Mouse (Mus musculus): ENCODE measurements around the gene Sema7a.

The Sema7a gene

DNA sequence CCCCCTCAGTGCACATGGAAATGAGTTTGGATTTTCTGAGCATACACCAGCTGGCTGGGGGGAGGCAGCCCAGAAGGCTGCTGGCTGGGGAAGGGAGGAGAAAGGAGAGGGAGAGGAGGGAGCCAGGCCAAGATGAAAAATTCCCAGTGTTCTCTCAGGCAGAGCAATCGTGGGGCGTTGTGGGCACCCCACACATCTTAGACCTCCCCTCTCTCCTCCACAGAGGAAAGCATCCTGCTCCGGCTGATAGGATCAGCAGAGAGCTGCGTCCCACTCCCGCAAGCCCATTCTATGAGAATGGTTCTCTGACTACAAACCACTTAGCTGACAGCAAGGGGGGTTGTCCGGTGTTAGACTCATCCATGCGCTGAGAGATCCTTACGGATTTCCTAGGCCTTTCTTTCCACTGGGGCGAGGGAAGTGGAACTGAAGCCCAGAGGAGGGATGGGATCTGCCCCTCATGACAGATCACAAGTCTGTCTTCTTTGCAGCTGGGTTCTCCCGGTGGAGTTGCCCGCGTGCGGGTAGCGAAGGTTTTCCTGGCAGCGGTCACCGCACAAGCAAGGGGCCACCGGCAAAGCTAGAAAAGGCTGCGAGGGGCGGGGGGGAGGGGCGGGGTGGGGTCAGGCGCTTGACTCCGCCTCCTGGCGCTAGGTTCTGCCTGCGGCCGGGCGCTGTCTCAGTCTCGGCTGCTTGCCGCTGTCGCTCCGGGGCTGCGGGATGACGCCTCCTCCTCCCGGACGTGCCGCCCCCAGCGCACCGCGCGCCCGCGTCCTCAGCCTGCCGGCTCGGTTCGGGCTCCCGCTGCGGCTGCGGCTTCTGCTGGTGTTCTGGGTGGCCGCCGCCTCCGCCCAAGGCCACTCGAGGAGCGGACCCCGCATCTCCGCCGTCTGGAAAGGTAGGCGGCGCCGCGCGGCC is at the start of gene Sema7a:
Gene Sema7a, plus strand, starts transcription at position 682 of the 918 bp plus-strand sequence.
- DNase-seq: peak; percentile 82

DNA sequence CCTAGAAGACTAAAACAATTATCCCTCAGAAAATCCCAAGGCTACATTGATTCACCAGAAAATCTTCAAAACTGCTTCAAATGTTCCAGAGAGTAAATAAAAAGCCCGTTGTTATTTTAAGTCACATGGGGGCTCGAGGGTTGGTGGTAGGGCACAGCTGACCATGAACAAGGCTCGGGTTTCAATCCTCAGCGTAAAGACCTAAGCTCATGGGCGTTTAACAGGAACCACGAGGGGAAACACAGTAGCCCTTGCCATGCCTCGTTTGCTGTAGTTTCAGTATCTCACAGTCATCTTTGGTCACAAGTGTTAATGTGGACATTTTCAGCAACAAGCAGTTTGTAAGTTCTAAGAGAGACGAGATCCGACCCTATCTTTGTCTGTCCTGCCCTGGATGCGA is 39.4 kb upstream of the Sema7a start:
- DNase-seq: no peak

DNA sequence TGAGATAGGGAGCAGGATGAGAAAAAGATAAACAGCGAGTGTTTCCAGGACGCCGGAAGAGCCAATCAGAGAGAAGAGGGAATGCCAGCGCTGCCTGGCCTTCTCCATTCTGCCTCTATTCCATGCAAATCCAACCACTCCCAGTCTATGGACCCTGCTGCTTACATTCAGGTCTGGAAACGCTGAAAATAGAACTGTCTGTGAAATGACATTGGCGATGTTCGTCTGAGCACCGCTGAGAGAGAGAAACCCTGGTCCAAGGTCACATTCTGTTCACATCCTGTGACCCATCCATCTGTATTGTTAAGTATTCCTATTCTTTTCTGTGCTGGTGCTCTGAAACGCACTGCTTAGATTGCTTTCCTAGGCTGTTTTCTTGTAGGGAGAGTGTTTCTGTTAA is 38.7 kb upstream of the Sema7a start:
- DNase-seq: no peak

- no peak for DNase-seq
These were observed 38.3 kb upstream of the Sema7a start for GRCm38 (mm10) chr9:57901601-57902000.

- no peak for DNase-seq
These were observed 37.8 kb upstream of the Sema7a start for GRCm38 (mm10) chr9:57902132-57902531.

GRCm38 (mm10) chr9:57903589-57904249 is 36.2 kb upstream of the Sema7a start:
- no peak for DNase-seq

- DNase-seq: no peak
These were observed 35.7 kb upstream of the Sema7a start for GRCm38 (mm10) chr9:57904250-57904644.

- DNase-seq: no peak
These were observed 32.7 kb upstream of the Sema7a start for GRCm38 (mm10) chr9:57907206-57907605.

DNA sequence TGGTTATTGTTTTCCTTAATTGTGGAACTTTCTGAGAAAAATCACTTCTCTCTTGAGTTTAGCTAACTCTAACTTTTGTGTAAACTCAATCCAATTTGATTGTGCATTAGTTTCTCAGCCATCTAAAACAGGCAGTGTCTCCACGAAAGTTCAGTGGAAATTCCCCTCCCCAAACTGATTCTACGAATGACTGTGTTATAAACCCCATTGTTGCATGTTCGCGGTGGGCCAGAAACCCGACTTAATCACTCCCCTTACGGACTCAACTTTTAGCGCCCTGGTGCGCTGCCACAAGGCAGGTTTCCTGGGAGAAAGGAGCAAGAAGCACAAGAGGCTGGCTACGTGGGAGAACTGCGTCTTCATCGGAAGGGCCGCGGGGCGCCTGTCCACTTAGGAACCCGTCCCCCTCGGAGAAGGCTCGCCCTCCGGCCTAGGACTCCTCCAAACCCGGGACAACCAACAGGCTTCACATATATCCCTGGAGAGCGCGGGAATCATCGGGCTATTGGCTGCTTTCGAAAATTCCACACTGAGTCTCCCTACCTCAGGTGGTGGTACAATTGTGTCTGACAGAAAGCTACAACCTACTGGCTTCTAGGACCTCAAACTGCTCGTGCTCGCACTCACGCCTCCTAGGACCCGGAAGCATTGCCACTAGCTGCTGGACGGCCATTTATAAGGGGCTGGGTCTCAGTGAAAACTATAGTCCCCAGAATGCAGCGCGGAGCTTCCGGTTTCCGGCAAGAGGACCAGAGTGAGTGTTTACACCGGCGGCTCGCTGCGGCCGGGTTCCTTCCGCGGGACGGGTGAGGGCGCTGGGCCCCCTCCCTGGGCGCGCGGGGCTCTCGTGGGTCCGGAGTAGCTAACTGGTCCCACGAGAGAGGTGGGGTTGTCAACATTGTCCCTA is 29.4 kb upstream of the Sema7a start, which contains the start of gene Ubl7:
Gene Ubl7, plus strand, starts transcription at position 726 of the 907 bp plus-strand sequence.
- DNase-seq: peak; percentile 91

DNA sequence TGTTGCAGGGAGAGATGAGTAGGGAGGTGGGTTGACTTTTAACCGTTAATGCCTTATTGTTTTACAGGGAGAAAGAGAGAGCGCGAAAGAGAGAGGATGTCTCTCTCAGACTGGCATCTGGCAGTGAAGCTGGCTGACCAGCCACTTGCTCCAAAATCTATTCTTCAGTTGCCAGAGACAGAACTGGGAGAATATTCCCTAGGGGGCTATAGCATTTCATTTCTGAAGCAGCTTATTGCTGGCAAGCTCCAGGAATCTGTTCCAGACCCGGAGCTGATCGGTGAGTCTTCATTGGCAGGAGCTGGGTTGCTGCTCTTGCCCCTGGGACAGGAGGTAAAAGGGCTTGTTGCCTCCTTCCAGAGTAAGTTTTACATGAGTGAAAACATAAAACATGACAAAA is 27.3 kb upstream of the Sema7a start:
- DNase-seq: peak; percentile 27

DNA sequence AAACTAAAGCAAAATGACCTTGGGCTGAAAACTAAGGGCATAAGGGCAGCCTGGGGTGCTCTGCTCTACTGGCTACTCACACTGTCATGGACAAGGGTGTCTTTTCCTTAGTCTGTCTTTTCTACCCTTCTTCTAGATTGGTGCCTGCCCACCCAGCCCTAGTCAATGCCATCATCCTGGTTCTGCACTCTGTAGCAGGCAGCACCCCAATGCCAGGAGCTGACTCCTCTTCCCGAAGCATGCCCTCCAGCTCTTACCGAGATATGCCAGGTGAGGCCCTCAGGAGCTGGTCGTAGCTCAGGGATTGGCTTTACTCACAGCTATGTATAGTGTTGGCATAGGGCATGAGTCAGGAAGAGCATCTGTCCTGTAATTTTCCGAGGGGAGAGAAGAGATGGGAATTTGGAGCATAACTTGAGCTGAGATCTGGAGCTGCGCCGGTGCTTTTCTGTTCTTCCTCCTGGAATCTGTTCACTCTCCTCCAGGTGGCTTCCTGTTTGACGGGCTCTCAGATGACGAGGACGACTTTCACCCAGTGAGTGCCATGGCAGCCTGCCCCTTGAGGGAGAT is 18.3 kb upstream of the Sema7a start:
- peak; percentile 91 for DNase-seq

GRCm38 (mm10) chr9:57922381-57922780 is 17.5 kb upstream of the Sema7a start:
- DNase-seq: peak; percentile 56

- peak; percentile 57 for DNase-seq
These were observed 16.9 kb upstream of the Sema7a start for GRCm38 (mm10) chr9:57923046-57923445.

GRCm38 (mm10) chr9:57931166-57931767 is 8.6 kb upstream of the Sema7a start:
- peak; percentile 28 for DNase-seq

DNA sequence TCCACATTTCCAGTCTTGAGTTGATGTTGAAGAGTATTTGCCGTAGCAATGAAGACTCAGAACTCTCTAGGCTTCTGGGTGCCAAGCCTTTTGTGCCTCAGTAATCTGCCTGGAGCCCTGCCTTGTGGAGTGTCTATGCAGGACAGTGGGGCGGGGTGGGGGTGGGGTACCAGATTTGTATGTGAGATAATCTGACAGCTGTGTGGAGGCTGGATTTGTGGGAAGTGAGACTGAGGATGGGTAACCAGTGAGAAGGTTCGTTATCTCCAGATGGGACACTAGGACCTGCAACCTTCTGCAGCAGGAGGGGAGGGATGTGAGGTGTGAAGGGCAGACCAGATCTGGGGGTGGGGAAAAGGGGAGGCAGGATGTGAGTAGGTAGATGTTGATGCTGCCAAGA is 7.7 kb upstream of the Sema7a start:
- no peak for DNase-seq

GRCm38 (mm10) chr9:57932831-57933602 is 6.9 kb upstream of the Sema7a start:
- peak; percentile 94 for DNase-seq

DNA sequence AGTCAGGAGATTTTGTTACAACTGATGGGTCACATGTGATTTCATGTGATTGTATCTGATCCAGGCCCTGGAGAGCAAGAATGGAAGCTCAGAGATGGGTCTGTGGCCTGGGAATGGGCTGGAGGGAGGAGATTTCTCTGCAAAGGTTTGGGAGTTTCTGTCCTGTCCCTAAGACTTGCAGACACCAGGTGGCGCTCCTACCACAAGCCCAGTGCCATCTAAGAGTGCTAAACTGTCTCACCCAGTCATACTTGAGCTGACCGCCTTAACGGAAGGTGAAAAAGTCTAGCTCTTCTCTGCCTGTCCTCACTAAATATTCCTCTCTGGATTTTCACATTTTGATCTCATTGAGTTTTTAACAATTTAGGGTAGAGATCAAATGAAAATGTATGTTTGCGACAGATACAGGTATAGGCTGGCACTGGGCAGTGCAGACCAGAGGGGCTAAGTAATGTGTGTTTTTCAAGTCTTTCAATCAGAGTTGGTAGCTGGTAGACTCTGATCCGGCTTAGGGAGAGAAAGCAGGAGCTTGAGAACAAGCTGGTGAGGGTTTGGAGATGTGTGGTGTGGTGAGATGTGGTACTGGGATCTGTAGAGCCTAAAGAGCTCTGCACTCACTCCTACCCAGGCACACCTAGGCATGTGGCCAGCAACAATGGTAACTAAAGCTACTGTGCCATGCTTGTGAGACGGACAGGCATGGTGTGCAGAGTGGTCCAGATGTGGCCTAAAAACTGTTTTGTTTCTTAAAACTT is 4.1 kb upstream of the Sema7a start:
- peak; percentile 93 for DNase-seq

- peak; percentile 59 for DNase-seq
These were observed 2.7 kb upstream of the Sema7a start for GRCm38 (mm10) chr9:57937171-57937570.

- DNase-seq: peak; percentile 85
These were observed 2.3 kb upstream of the Sema7a start for GRCm38 (mm10) chr9:57937651-57938050.

GRCm38 (mm10) chr9:57938225-57939055 is 1.5 kb upstream of the Sema7a start:
- DNase-seq: peak; percentile 75
